Mouse (Mus musculus) embryonic fibroblast, embryonic 13.5 days (primary cell): ENCODE measurements around the gene Nhsl1.

Experiments
- CTCF ChIP-seq: IDR thresholded peaks from 2 replicates; pipeline ENCODE4 v1.5.1; 2011; ENCODE audit warnings: mild to moderate bottlenecking, control low read depth, low read length, moderate library complexity, borderline replicate concordance; ENCODE audit not compliant: insufficient read depth
- POLR2A ChIP-seq: IDR thresholded peaks from 2 replicates; pipeline ENCODE4 v1.6.1; 2011; ENCODE audit warnings: low read depth, mild to moderate bottlenecking, control low read depth, low read length, moderate library complexity

DNA sequence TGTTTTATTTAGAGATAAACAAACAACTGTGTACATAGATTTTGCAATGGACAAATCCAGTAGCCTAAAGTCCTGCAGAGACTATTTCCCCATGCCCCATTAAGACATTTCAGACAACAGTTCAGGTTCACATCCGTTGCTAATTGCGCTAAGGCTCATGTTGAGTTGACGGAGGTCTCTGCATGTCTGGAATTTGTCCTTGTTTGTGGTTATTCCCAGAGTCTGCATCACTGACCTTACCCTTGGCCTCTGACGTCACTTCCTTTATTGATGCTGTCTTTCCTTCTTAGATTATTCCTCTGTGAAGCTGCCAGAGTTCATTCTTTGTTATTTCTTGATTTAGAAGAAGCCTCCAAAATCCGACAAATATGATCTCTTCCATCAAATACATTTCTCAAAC, 34.8 kb upstream of the Nhsl1 start:
- TF ChIP-seq POLR2A, result no peak
- no peak for TF ChIP-seq CTCF
